Mouse (Mus musculus) adrenal gland (tissue): ENCODE measurements around the gene 2410002F23Rik.
"Not testable (repeated sequence)": the region's sequence is repeated elsewhere in the genome, so short reads cannot be mapped to it uniquely, and the experiment has no call there.

Source experiments
- intact Hi-C: fragments of 180-260 bp; cut with DNase I; formaldehyde crosslinking; loops from one replicate; pipeline ENCODE4 v1.15.1; 2025

2410002F23Rik gene

DNA sequence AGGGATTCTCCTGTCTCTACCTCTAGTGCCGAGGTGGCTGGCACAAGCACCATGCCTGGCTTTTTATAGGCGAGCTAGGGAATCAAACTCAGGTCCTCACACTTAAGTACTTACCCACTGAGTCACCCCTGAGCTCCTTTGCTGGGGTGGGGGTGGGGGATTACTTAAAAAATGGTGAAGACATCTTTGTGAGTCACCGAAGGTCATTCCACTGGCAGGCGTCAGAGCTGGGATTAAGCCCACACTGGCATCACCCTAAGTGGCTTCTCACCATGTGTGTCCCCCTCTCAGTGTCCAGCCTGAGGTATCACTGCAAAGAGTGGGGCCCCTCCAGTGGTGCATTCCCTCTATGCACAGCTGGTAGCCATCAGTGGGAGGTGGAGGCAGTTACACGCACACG is 13.9 kb downstream of the 2410002F23Rik start:
- intact Hi-C loops: loop anchor here (5.0 kb wide), 2 partner anchors 57 to 227 kb away; no protein-coding TSS in a partner anchor

DNA sequence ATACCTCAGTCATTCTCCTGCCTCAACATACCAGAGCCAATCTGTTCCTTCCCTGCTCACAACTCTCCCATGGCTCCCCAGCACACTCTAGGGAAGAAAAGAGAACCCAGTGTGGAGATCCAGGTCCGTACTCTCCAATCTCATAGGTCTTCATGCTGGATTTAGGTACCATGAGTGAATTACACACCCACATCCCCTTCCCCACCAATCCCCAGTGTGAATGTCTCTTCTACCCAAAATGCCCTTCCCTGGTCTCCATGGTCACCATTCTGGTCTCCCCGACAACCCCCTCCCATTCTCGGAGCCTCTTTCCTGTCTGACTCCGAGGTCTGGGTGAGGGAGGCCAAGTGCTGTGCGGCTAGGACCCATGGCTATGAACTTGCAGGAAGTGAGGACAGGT is 14.6 kb downstream of the 2410002F23Rik start, which contains the start of gene Gm15517:
Gene Gm15517 (plus strand): TSS at position 301 of the 400 bp plus-strand sequence.
- intact Hi-C loops: loop anchor here (5.0 kb wide), 2 partner anchors 56 to 226 kb away; no protein-coding TSS in a partner anchor

DNA sequence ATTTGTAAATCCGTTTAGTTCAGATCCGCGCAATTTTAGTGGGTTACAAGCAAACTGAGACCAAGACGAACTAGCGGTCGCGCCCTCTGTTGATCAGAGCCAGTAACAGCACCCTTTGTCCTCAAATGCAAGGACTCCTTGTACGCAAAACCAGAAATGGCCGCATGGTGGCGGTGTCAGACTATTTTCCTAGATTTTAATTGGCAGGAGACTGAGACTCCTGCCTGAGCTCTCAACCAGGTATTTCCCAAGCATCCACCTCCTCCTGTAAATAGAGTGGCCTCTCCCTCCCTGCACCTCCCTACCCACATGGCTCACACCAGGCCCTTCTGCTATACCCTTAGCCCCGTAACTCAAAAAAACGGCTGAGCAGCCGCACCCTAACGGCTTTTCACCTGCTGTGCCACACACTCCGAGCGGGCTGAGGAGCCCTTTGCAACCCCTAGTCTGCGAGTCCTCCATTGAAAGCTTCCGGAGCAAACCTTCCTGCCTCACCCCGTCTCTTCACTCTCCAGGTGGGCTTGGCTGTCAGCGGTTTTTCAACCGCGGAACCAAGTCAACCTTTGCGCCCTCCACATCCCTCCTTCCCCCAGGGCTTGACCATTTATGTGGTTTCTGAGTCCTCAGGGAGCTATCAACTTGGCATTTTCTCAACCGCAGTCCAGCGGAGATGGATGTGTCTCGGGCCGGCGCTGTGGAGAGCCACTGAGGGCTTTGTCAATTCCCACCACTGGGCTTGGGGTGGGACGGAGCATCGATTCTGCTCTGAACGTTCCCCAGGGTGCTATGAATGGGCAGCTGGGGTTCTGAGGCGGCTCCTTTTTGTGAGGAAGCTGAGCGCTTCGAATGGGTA is 16.5 kb downstream of the 2410002F23Rik start:
- intact Hi-C loops: loop anchor here (2.0 to 5.0 kb wide), 3 partner anchors 54 to 224 kb away; no protein-coding TSS in a partner anchor

DNA sequence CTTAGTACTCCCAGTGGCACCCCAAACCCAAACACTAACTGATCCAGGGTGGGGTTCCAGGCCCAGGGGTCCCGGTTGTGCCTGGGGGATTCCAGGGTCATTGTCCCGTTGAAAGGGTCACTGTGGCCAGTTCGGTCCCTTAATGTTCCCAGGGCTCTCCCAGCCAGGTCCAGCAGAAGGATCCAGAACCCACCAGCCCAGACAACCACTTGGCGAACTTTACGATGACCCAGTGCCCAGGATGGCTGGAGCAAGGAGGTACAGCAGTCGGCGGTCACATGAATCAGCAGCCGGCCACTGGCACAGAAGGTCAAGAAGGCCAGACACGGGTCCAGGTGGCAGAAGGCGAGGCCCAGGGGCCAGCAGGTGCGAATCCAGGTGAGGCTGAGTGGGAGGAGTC is 21.6 kb downstream of the 2410002F23Rik start:
- intact Hi-C loops: no loop called here

DNA sequence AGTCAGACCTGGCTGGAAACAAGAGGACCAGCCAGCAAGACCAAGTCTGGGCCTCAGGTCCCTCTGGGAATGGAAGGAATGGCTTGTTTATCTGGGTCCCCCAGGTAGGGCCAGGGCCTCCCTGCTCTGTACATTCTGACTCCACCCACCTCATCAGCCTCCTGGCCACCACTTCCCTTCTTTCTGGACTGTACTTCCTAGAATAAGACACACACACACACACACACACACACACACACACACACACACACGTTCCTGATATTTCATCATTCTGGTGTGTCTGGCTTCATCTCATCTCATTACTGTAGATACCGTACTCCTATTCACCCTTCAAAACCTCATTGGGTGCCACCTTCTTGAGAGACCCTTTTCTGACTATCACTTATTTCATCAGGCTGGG is 22.9 kb downstream of the 2410002F23Rik start:
- intact Hi-C loops: no loop called here

DNA sequence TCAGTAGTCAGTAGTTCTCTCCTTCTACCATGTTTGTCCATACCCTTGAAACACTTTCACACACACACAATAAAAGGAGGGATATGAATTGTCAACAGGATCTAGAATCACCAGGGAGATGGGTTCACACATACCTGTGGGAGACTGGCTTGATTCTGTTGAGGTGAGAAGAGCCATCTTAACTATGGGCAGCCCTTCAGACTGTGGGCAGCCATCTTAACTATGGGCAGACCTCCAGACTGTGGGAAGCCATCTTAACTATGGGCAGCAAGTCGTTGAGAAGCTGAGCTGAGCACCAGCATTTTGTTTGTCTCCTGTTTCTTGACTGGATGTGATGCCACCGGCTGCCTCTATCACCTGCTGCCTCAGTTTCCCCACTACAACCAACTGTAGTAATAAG is 24.8 kb downstream of the 2410002F23Rik start:
- intact Hi-C loops: no loop called here

DNA sequence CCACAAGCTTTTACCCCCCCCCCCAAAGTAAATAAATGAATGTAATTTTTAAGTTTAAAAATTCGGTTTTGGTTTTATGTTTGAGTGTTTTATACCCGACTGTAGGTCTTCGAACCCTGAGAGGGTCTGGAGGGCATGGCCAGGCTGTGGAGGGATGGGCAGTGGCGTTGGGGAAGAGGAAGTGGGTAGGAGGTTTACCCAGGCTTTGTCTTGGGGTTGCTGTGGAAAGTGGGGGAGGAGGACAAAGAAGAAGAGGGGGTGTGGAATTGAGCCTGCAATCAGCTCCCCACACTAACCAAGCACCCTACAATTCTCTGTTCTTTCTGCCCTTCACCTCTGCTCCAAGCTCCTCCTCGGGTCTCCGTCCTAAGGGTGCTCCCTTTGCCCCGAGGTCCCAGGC is 26.0 kb downstream of the 2410002F23Rik start:
- intact Hi-C loops: no loop called here

DNA sequence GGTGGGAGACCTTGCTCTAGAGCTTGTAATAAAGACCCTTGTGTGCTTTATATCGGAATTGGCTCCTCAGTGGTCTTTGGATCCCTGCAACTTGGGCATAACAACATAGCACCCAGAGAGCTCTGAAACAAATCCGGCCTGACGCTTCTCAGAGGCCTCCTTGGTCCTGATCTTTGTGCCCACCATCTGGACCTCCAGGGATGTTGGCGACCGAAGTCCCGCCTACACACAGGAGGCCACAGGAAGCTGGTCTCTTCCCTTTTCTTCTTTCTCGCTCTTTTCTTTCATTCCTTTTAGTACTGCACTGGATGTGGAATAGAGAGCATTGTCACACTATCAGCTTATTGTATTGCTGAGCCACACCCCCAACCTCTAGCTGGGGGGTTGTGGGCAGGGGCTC is 26.9 kb downstream of the 2410002F23Rik start:
- intact Hi-C loops: no loop called here

DNA sequence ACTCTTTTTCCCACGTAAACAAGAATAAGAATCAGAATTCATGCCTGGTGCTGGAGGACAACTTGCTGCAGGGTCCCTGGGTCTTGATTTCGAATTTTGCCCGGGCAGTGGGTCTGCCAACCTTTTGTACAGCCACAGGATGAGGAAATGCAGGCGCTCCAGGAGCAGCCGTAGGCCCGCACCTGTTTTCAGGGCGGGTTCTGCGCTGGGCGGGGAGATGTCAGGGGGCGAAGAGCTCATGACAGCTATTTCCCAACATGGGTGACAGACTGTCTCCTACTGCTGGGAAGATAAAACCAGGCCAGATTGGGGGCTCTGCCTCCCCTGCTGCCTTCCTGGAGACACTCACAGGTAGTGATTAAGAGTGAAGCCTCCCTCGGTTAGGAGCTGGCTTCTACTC is 27.6 kb downstream of the 2410002F23Rik start:
- intact Hi-C loops: no loop called here

DNA sequence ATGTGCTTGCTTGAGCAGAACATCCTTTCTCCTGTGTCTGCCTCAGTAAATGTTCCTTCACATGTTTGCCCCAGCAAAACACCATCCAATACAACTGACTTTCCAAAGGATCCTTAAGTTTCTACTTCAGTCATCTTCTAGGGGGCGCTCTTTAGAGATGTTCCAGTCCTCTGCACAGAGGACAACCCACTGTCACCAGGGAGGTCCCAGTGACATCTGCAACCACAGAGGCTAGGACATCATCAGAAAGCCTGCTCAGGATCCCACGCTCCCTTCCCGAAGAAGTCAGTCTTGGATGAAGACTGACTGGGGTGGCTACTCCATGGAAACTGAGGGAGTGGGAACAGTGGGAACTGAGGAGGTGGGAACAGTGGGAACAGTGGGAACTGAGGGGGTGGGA is 29.0 kb downstream of the 2410002F23Rik start:
- intact Hi-C loops: no loop called here

DNA sequence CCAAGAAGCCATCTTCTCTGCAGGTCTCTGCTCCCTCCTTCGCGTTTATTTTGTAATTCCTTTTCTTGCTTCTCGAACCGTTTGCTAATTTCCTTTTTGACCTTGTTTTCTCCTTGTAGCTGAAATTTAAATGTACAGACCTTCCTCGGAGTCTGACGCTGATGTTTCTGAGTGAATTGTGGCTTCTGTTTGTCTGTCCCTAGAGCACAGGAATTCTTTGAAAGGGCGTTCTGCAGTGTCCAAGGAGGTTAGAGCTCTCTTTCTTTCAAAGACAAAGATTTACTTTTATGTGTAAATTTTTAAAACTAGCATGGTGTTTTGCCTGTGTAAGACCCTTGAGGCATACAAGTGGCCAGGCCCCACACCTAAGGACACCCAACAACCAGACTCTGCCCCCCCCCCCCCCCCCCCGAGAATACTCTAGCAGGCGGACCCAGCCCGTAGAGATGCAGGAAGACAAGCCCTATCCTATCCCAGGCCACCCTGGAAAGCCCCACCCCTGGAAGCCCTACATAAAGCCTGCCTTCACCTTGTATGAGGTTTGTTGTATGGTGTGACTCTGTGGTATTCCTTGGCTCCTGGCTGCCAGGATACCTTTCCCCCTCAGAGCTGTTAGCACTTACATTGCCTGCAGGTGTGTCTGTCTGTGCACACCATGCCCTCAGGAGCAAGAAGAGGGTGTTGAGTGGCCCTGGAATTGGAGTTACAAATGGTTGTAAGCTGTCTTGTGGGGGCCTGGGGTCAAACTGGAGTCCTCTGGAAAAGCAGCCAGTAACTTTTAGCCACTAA is 30.1 kb downstream of the 2410002F23Rik start:
- intact Hi-C loops: no loop called here

DNA sequence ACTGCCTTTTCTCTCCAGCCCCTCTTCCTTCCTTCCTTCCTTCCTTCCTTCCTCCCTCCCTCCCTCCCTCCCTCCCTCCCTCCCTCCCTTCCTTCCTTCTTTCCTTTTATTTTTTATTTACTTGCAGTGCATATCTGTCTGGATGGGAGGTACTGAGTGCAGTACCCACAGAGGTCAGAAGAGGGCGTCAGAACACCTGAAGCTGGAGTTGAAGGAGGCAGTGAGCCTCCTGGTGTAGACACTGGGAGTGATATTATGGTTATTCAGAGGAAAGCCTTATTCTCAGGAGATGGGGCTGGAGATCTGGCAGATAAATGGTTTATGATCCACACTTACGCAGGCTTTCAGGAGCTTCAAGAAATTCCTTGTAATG is 30.7 kb downstream of the 2410002F23Rik start:
- intact Hi-C loops: no loop called here

DNA sequence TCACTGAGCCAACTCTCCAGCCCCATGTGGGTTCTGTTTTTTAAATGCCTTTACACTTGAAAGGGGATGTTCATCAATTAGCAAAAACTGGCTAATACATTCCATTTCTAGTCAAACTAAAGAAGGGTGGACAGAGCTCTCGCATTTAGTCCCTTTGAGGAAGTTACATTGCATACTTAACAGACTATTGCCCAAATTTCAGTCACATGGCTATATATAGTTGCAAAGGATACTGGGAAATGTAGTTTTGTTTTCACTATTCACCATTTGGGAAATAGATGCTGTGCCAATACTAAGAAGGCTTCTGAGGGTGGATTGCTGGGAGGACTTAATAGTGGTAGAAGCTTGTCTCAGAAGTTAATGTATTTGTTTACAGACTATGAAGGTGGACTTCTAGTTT is 34.4 kb downstream of the 2410002F23Rik start:
- intact Hi-C loops: no loop called here

DNA sequence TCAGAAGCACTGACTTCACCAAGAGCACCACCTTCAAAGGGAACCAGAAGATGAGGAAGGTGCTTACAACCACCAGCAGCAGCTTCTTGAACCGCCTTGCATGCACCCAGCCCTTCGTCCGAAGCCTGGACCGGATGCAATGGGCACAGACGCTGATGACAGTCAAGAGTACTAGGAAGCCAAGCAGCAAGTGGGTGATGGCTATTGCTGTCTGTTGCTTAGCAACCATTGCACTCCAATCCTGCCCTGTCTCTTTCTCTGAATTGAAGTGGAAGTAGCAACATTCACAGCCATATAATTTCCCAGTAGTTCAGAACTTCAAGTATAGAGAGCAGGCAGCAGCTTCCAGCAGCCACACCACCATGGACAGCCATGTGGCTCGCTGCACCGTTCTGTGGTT is 35.1 kb downstream of the 2410002F23Rik start:
- intact Hi-C loops: no loop called here

DNA sequence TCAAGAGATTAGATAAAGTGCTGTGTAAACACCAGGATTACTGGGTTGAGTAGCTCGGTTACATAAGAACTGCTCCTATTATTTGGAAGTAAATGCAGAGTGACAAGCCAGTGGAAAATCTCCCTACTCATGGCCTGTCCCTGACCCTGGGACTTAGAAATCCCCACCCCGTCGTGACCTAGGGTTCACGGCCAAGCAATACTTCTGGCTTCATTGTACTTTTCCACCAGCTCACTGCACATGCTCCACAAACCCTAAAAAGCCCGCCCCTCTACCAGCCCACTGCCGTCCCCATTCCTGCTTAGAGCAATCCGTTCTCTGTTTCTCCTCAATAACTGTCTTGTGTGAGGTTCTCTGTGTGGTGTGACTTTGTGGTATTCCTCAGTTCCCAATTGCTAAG is 41.2 kb downstream of the 2410002F23Rik start:
- intact Hi-C loops: no loop called here

DNA sequence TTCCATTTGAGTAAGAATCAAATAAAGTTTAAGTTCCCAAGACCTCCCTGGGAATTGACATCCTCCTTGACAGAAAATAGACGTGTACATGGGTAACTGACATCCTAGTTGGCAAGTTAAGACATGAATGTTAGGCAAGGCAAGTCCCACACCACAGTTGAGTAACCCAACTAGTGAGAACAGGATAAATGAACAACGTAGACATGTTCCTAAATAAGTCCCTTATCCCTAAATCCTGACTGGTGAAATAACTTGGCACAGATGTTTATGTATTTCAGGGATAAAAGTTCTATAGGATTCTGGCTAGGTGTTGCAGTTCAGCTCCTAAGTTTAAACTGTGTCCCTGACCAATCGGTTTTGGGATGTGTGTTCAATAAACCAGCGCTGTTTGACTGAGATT is 44.5 kb downstream of the 2410002F23Rik start:
- intact Hi-C loops: no loop called here

DNA sequence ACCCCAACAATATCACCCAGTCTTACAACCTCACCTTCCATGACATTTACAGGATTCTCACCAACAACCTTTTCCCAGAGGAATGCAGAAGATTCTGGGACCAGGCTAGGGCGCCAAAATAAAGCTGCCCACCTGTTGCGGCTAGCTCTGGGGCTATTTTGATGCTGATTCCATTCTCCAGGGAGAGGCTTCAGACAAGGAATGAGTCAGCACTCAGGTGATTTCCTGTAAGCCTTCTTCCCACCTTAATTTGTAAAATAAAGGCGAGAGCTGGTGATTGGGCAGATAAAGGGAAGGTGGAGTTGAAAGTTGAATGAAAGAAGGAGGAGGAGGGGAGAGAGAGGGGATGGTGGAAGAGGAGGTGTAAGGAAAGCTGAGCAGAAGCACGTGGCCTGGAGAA is 44.9 kb downstream of the 2410002F23Rik start:
- intact Hi-C loops: no loop called here

DNA sequence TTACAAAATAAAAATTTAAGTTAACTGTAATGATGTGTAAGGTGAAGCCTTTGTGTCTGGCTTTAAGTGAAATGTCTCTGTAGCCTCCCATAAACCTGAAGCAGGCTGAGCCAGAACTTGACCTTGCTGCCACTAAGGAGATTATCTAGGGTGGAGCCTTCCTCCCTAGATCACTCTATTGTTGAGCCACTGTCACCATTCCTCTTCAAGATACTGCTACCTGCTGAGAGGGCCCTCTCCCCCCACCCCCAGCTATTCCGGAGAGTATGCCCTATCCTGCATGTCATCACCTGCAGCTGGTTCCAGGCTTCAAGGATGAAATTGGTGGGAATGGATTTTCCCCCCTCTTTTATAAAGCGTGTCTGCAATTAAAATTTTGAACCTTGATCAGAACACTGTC is 51.0 kb downstream of the 2410002F23Rik start:
- intact Hi-C loops: not testable (repeated sequence)
